Mouse (Mus musculus): ENCODE measurements around the gene S100a7a.

- TF ChIP-seq POLR2A (IDR thresholded peaks at IDR 0.05; ENCODE audit: borderline replicate concordance, control insufficient read depth, low read depth, low read length) (no peak), CTCF (IDR thresholded peaks at IDR 0.05; ENCODE audit: control insufficient read depth, insufficient read depth, low read length) (no peak)
Observed at GRCm38 (mm10) chr3:90625496-90625895, 28.3 kb upstream of the S100a7a start.

Data from bone marrow, adult 2 months (tissue).